Mouse (Mus musculus): ENCODE results near the gene Dennd6b. TPM values are rescaled to one million over a fixed set of nuclear protein-coding genes. Genes with fewer than 3 reads are reported as not detected.
A peak's percentile ranks its signal among the peaks of the same experiment; 100 is the strongest.

Dennd6b gene
- total RNA-seq, 2 experiments from 2014 or later = 46.6 to 49.4 TPM

- peak; percentile 3 for DNase-seq
- intact Hi-C loops (cut with DNase I) = no loop called here
Measured at GRCm38 (mm10) chr15:89168922-89169321, 27.4 kb downstream of the Dennd6b start.

- intact Hi-C loops (cut with DNase I) = no loop called here
- DNase-seq = no peak
Measured at GRCm38 (mm10) chr15:89165478-89165877, 30.8 kb downstream of the Dennd6b start.

GRCm38 (mm10) chr15:89161397-89161796 lies 34.9 kb downstream of the Dennd6b start:
- intact Hi-C loops (cut with DNase I) = no loop called here
- DNase-seq = no peak

GRCm38 (mm10) chr15:89158516-89158915 lies 37.8 kb downstream of the Dennd6b start:
- no peak for DNase-seq
- intact Hi-C loops (cut with DNase I) = no loop called here

- peak; percentile 82 for DNase-seq
- intact Hi-C loops (cut with DNase I) = no loop called here
Measured at GRCm38 (mm10) chr15:89157954-89158353, 38.3 kb downstream of the Dennd6b start.

GRCm38 (mm10) chr15:89152312-89152711 lies 44.0 kb downstream of the Dennd6b start:
- no peak for DNase-seq
- intact Hi-C loops (cut with DNase I) = no loop called here

GRCm38 (mm10) chr15:89150041-89150390 lies 46.3 kb downstream of the Dennd6b start:
- intact Hi-C loops (cut with DNase I) = no loop called here
- DNase-seq = no peak

GRCm38 (mm10) chr15:89149271-89150040 lies 46.8 kb downstream of the Dennd6b start, which contains the start of gene Mapk11:
Mapk11 (minus strand) TSS chr15:89149628.
- peak; percentile 65 for DNase-seq
- intact Hi-C loops (cut with DNase I) = no loop called here

- intact Hi-C loops (cut with DNase I) = no loop called here
Measured at GRCm38 (mm10) chr15:89148496-89149270, 47.6 kb downstream of the Dennd6b start.

GRCm38 (mm10) chr15:89147895-89148294 lies 48.4 kb downstream of the Dennd6b start:
- intact Hi-C loops (cut with DNase I) = no loop called here
- no peak for DNase-seq

More at GRCm38 (mm10) chr15:89148496-89149270, 47.6 kb downstream of the Dennd6b start:
- DNase-seq = no peak

- intact Hi-C loops (cut with DNase I) = no loop called here
- DNase-seq = no peak
Measured at GRCm38 (mm10) chr15:89147456-89147855, 48.8 kb downstream of the Dennd6b start.

- intact Hi-C loops (cut with DNase I) = no loop called here
- no peak for DNase-seq
Measured at GRCm38 (mm10) chr15:89147024-89147423, 49.3 kb downstream of the Dennd6b start.

- intact Hi-C loops (cut with DNase I) = no loop called here
- peak; percentile 49 for DNase-seq
Measured at GRCm38 (mm10) chr15:89146537-89146936, 49.8 kb downstream of the Dennd6b start.

- no peak for DNase-seq
- intact Hi-C loops (cut with DNase I) = no loop called here
Measured at GRCm38 (mm10) chr15:89145813-89146350, 50.4 kb downstream of the Dennd6b start.

- intact Hi-C loops (cut with DNase I) = no loop called here
- DNase-seq = no peak
Measured at GRCm38 (mm10) chr15:89144965-89145364, 51.3 kb downstream of the Dennd6b start.

GRCm38 (mm10) chr15:89143134-89143533 lies 53.2 kb downstream of the Dennd6b start:
- intact Hi-C loops (cut with DNase I) = no loop called here
- no peak for DNase-seq

GRCm38 (mm10) chr15:89141905-89142304 lies 54.4 kb downstream of the Dennd6b start:
- no peak for DNase-seq
- intact Hi-C loops (cut with DNase I) = no loop called here

- DNase-seq = no peak
- intact Hi-C loops (cut with DNase I) = no loop called here
Measured at GRCm38 (mm10) chr15:89141443-89141842, 54.9 kb downstream of the Dennd6b start.

GRCm38 (mm10) chr15:89140659-89141252 lies 55.5 kb downstream of the Dennd6b start, which contains the start of gene Mapk12:
Mapk12 (minus strand) TSS chr15:89140703.
- no peak for DNase-seq
- intact Hi-C loops (cut with DNase I) = no loop called here

GRCm38 (mm10) chr15:89140048-89140658 lies 56.1 kb downstream of the Dennd6b start:
- intact Hi-C loops (cut with DNase I) = no loop called here

GRCm38 (mm10) chr15:89138531-89138930 lies 57.8 kb downstream of the Dennd6b start:
- intact Hi-C loops (cut with DNase I) = no loop called here
- no peak for DNase-seq

More at GRCm38 (mm10) chr15:89140048-89140658, 56.1 kb downstream of the Dennd6b start:
- DNase-seq = no peak

Measured in left cerebral cortex, postnatal 4 days (tissue).